Mouse (Mus musculus) heart, embryonic 14.5 days (tissue): ENCODE measurements at regions not wholly inside any gene's neighbourhood (a gene's known extent, or its start where the extent isn't known, plus 50 kb on each side); places are given as distances from the start of the nearest gene placed in this dataset.
A peak's percentile ranks its signal among the peaks of the same experiment; 100 is the strongest.

ENCODE experiments used
- ATAC-seq: fragments of 200-750 bp; cut with Nextera tagmentation; 2 replicates; pipeline ENCODE4 v1.8.0; 2017; ENCODE audit warnings: low read depth, moderate TSS enrichment; ENCODE audit not compliant: insufficient number of reproducible peaks, insufficient read depth, low FRiP score
- H3K27ac ChIP-seq, 2 experiments: fragments of 200-500 bp in 1 of 2; fragments of 300-500 bp in 1 of 2; sonication (generic) in 1 of 2; replicated peaks in 1 of 2; 2 replicates each; pipeline ENCODE4 v1.5.1; 2012 to 2014; ENCODE audit warnings: low read depth in 2 of 2, low read length in 2 of 2, control low read depth in 1 of 2, mild to moderate bottlenecking in 1 of 2, mixed read lengths in 1 of 2; ENCODE audit not compliant: control insufficient read depth in 1 of 2, insufficient read depth in 1 of 2
- H3K27me3 ChIP-seq: fragments of 300-500 bp; sonication (generic); 2 replicates; pipeline ENCODE4 v1.6.1; 2014; ENCODE audit warnings: mild to moderate bottlenecking, low read length, control low read depth; ENCODE audit not compliant: control insufficient read depth, insufficient read depth
- H3K36me3 ChIP-seq: fragments of 300-500 bp; sonication (generic); 2 replicates; pipeline ENCODE4 v1.6.1; 2014; ENCODE audit warnings: mild to moderate bottlenecking, control low read depth, low read length, mixed read lengths; ENCODE audit not compliant: control insufficient read depth, insufficient read depth
- H3K4me1 ChIP-seq, 2 experiments: fragments of 200-500 bp in 1 of 2; fragments of 300-500 bp in 1 of 2; sonication (generic) in 1 of 2; 2 replicates each; pipeline ENCODE4 v1.6.1; 2012 to 2014; ENCODE audit warnings: low read length in 2 of 2, control low read depth in 1 of 2, mixed read lengths in 1 of 2; ENCODE audit not compliant: control insufficient read depth in 2 of 2, insufficient read depth in 2 of 2
- H3K4me2 ChIP-seq: fragments of 300-500 bp; sonication (generic); 2 replicates; pipeline ENCODE4 v1.6.1; 2014; ENCODE audit warnings: mild to moderate bottlenecking, low read length
- H3K4me3 ChIP-seq, 2 experiments: fragments of 200-500 bp in 1 of 2; fragments of 300-500 bp in 1 of 2; sonication (generic) in 1 of 2; 2 replicates each; pipeline ENCODE4 v1.5.1; 2012 to 2014; ENCODE audit warnings: low read length in 2 of 2, mild to moderate bottlenecking in 2 of 2, control low read depth in 1 of 2, low read depth in 1 of 2, moderate library complexity in 1 of 2; ENCODE audit not compliant: control insufficient read depth in 1 of 2, insufficient read depth in 1 of 2
- H3K9ac ChIP-seq: fragments of 300-500 bp; sonication (generic); 2 replicates; pipeline ENCODE4 v1.6.1; 2014; ENCODE audit warnings: mild to moderate bottlenecking, low read length
- H3K9me3 ChIP-seq: fragments of 300-500 bp; sonication (generic); 2 replicates; pipeline ENCODE4 v1.6.1; 2016; ENCODE audit warnings: low read length, control low read depth; ENCODE audit not compliant: control insufficient read depth
- WGBS: fragments of 180-500 bp; shearing (Covaris S2); extraction: QIAGEN DNeasy Blood & Tissue Kit; methylation state at CpG from one replicate; pipeline ENCODE4 v1.1.7; 2014; 5-methylcytosine and 5-hydroxymethylcytosine counted together

GRCm38 (mm10) chr11:112607359-112607758 lies 174.7 kb upstream of the Sox9 start:
- H3K4me1 ChIP-seq, result peaks cover 0 to 2% of the 10 kb centered on the region in 2 experiments; a peak in 1 of 4 replicates
- no peak overlapping the region for H3K9ac ChIP-seq
- no peaks in the 10 kb centered on the region for H3K9me3 ChIP-seq
- no peaks in the 10 kb centered on the region for H3K27me3 ChIP-seq
- H3K4me3 ChIP-seq, result no peak overlapping the region
- H3K4me2 ChIP-seq, result no peak overlapping the region
- H3K36me3 ChIP-seq, result no peaks in the 10 kb centered on the region
- no peak overlapping the region for H3K27ac ChIP-seq
- WGBS, result 87% methylated on average over 1 of the region's 1 CpGs
- ATAC-seq, result no peak

GRCm38 (mm10) chr11:112609277-112609676 lies 172.7 kb upstream of the Sox9 start:
- no peak overlapping the region for H3K9ac ChIP-seq
- H3K27me3 ChIP-seq, result no peaks in the 10 kb centered on the region
- H3K4me2 ChIP-seq, result no peak overlapping the region
- H3K4me1 ChIP-seq, result peaks cover 0 to 2% of the 10 kb centered on the region in 2 experiments; a peak in 1 of 4 replicates
- WGBS, result 65% methylated on average over 3 of the region's 3 CpGs
- no peak for ATAC-seq
- H3K36me3 ChIP-seq, result no peaks in the 10 kb centered on the region
- no peak overlapping the region for H3K4me3 ChIP-seq
- no peak overlapping the region for H3K27ac ChIP-seq
- H3K9me3 ChIP-seq, result no peaks in the 10 kb centered on the region

- 68% methylated on average over 11 of the region's 11 CpGs for WGBS
- Histone ChIP-seq H3K9ac (no peak overlapping the region), H3K27me3 (no peaks in the 10 kb centered on the region), H3K4me1 (peaks cover 0 to 2% of the 10 kb centered on the region in 2 experiments; a peak in 1 of 4 replicates), H3K36me3 (no peaks in the 10 kb centered on the region), H3K4me2 (no peak overlapping the region), H3K9me3 (no peaks in the 10 kb centered on the region), H3K4me3 (no peak overlapping the region), H3K27ac (no peak overlapping the region)
- no peak for ATAC-seq
Measured at GRCm38 (mm10) chr11:112611073-112611472, 171.0 kb upstream of the Sox9 start.

GRCm38 (mm10) chr11:112615629-112616028 lies 166.4 kb upstream of the Sox9 start:
- Histone ChIP-seq H3K4me2 (no peak overlapping the region), H3K9ac (no peak overlapping the region), H3K4me1 (peaks cover 0 to 4% of the 10 kb centered on the region in 2 experiments; a peak in 1 of 4 replicates), H3K36me3 (no peaks in the 10 kb centered on the region), H3K27me3 (no peaks in the 10 kb centered on the region), H3K4me3 (no peak overlapping the region), H3K27ac (no peak overlapping the region), H3K9me3 (no peaks in the 10 kb centered on the region)
- no peak for ATAC-seq
- WGBS, result 82% methylated on average over 4 of the region's 4 CpGs

- Histone ChIP-seq H3K36me3 (no peaks in the 10 kb centered on the region), H3K27ac (no peak overlapping the region), H3K4me2 (no peak overlapping the region), H3K27me3 (no peaks in the 10 kb centered on the region), H3K9me3 (no peaks in the 10 kb centered on the region), H3K4me1 (peaks cover 3 to 15% of the 10 kb centered on the region in 2 experiments; a peak in 3 of 4 replicates), H3K4me3 (no peak overlapping the region), H3K9ac (no peak overlapping the region)
- ATAC-seq, result no peak
- WGBS, result 78% methylated on average over 2 of the region's 2 CpGs
Measured at GRCm38 (mm10) chr11:112616942-112617341, 165.1 kb upstream of the Sox9 start.

GRCm38 (mm10) chr11:112620916-112621315 lies 161.1 kb upstream of the Sox9 start:
- 12% methylated on average over 12 of the region's 12 CpGs for WGBS
- Histone ChIP-seq H3K36me3 (no peaks in the 10 kb centered on the region), H3K9me3 (no peaks in the 10 kb centered on the region), H3K27ac (peak overlapping the region in 1 of 2 experiments; percentile 64; a peak in 2 of 4 replicates), H3K4me1 (peaks cover 3 to 16% of the 10 kb centered on the region in 2 experiments; a peak in 3 of 4 replicates), H3K9ac (peak overlapping the region; percentile 58; the same call in 1 of the 2 replicates), H3K27me3 (no peaks in the 10 kb centered on the region), H3K4me3 (peak overlapping the region in 1 of 2 experiments; percentile 11; a peak in 1 of 4 replicates), H3K4me2 (peak overlapping the region; percentile 56)
- ATAC-seq, result peak; percentile 13; the same call in 1 of the 2 replicates

GRCm38 (mm10) chr11:112621385-112622120 lies 160.5 kb upstream of the Sox9 start:
- Histone ChIP-seq H3K4me3 (peak overlapping the region in 1 of 2 experiments; percentile 11; a peak in 1 of 4 replicates), H3K9ac (peak overlapping the region; percentile 58; the same call in 1 of the 2 replicates)
- 63% methylated on average over 9 of the region's 9 CpGs for WGBS

More at GRCm38 (mm10) chr11:112621385-112622120, 160.5 kb upstream of the Sox9 start:
- Histone ChIP-seq H3K27ac (peak overlapping the region in 1 of 2 experiments; percentile 64; a peak in 2 of 4 replicates), H3K36me3 (no peaks in the 10 kb centered on the region), H3K9me3 (no peaks in the 10 kb centered on the region), H3K27me3 (no peaks in the 10 kb centered on the region), H3K4me1 (peaks cover 3 to 16% of the 10 kb centered on the region in 2 experiments; a peak in 3 of 4 replicates), H3K4me2 (peak overlapping the region; percentile 56)
- ATAC-seq, result no peak
